Mouse (Mus musculus) adrenal gland, postnatal 4 days (tissue): ENCODE results near the gene Fgfbp3. TPM values are rescaled to one million over a fixed set of nuclear protein-coding genes. Genes with fewer than 3 reads are reported as not detected.
"Not testable (repeated sequence)": the region's sequence is repeated elsewhere in the genome, so short reads cannot be mapped to it uniquely, and the experiment has no call there.

Experiments used
- DNase-seq, 2 experiments: peaks; one replicate each; pipeline ENCODE4 v3.0.0; 2021 to 2022; ENCODE audit warnings: low spot score in 2 of 2, mixed read lengths in 2 of 2
- total RNA-seq, 2 experiments: library from RNA; stranded (reverse); gene quantifications; 2 replicates each; pipeline ENCODE4 v1.2.3; 2021

Fgfbp3 gene
- total RNA-seq, 2 experiments from 2014 or later: 5.5 to 7.2 TPM

GRCm38 (mm10) chr19:36913064-36913463 is 6.4 kb downstream of the Fgfbp3 start:
- DNase-seq: no peak

DNA sequence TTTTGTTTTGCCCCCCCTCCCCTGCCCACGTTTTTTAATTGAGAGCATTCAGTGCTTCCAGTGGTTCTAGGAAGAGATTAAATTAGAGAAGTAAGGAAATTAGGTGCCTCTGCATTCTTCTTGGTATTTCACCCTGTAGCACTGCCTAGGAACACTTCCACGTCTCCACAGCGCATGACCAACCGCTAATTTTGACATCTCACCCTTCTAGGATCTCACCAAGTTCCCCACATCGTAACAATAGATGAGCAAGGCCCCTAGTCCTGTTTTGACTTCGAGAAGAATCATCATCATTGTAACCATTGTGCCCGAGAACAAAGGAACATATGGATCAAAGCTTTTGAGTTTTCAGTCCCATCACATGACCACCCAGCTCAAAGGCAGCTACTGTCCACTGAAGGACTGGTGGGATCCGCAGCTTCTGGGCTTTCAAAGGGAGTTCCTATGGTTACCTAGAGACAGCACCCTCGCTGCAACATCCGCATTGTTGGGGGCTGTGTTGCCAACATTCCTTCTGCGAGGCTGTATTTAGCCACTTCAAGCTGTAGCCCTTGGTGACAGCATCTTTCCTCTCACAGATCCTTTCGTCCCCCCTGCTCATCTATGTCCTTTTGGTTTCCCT is 8.9 kb downstream of the Fgfbp3 start:
- DNase-seq: no peak

GRCm38 (mm10) chr19:36909676-36910292 is 9.6 kb downstream of the Fgfbp3 start:
- peak in 1 of 2 experiments; percentile 37 for DNase-seq

GRCm38 (mm10) chr19:36909150-36909549 is 10.3 kb downstream of the Fgfbp3 start:
- no peak for DNase-seq

DNA sequence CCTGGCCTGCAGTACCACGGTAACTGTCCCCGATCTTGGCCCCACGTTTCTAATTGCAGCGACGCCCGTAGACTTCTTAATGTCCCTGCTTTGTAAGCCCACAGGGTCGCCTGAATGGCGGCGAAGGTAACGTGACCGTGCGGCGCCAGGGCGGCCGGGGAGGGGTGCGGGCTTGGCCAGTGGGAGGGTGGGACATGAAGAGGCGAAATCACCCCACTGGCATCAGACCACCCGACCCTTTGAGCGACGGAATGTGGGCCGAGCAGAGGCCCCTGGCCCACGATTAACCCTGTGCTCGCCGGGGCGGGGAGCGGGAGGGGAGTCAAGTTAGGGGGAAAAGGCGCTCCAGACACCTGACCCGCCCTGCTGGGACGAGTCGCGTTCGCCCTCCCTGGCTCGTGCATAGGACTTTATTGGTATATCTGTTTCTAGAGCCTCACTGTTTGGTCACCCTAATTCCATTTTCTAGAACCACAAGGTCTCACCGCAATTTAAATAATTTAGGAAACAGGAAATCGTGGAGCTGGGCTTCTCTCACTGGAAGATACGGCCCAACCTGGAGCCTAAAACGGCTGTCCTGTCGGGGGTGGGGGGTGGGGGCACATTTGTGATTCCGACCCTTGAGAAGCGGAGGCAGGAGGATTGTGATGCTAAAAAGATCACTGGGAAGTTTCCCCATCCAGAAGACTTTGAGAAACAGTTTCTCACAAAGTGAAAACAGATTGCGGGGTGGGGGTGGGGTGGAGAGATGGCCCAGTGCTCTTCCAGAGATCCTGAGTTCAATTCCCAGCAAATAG is 15.0 kb downstream of the Fgfbp3 start:
- DNase-seq: peak; percentile 22 to 27

DNA sequence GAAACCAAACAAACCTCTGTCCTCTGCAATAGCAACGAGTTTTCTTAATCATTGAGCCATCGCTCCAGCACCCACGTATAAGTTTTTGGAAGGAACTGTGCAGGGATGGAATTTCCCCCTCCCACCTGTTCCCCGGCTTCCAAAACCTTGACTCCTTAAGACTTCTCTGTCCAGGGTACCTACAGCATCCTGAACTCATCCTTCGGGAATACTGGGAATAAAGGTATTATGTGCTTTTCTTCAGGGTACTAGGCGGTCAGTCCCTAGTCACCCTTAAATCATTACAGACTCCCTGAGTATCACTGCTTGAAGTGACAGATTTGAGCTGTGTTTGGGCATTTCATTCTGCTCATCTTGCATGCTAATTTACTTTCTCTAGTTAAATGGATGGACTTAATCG is 16.0 kb downstream of the Fgfbp3 start:
- DNase-seq: no peak

- DNase-seq: no peak
Measured at GRCm38 (mm10) chr19:36897778-36898177, 21.6 kb downstream of the Fgfbp3 start.

DNA sequence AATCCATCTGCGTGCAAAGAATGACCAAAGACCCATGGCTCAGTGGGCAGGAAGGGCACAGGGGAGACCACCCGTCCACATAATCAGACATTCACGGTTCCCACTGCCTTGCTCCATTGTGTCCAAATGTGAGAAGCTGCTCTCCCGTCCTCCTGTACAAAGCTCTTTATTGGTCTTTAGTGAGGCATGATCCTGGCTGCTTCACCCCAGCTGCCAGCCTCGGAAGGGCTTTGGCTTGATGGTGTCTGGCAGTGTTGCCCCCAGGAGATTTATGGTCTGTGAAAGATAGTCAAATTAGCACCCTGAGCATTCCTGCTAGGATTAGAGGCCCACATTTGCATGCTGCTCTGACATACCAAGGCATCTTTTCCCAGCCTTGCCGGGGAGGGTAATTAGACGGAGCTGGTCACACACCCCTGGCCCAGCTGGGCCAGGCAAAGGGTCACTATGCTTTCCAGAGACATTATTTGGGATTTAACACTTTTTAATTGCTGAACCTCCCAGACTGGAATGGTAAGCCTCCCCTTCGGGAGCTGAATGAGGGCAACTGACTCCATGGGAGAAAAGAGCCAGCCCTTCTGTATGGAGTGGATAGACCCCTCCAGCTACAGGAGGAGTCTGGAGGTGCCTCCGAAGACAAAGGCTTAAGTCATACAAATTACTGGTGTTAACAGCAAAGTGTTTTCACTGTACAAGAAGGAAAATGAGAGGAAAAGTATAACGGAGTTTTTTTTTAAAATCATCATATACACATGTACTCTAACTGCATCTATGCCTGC is 22.4 kb downstream of the Fgfbp3 start:
- no peak for DNase-seq

- no peak for DNase-seq
Measured at GRCm38 (mm10) chr19:36891746-36892145, 27.7 kb downstream of the Fgfbp3 start.

GRCm38 (mm10) chr19:36887706-36888105 is 31.7 kb downstream of the Fgfbp3 start:
- no peak for DNase-seq

- DNase-seq: no peak
Measured at GRCm38 (mm10) chr19:36886316-36886715, 33.1 kb downstream of the Fgfbp3 start.

GRCm38 (mm10) chr19:36883119-36883518 is 36.3 kb downstream of the Fgfbp3 start:
- DNase-seq: no peak

GRCm38 (mm10) chr19:36878743-36879495 is 40.5 kb downstream of the Fgfbp3 start:
- DNase-seq: no peak

DNA sequence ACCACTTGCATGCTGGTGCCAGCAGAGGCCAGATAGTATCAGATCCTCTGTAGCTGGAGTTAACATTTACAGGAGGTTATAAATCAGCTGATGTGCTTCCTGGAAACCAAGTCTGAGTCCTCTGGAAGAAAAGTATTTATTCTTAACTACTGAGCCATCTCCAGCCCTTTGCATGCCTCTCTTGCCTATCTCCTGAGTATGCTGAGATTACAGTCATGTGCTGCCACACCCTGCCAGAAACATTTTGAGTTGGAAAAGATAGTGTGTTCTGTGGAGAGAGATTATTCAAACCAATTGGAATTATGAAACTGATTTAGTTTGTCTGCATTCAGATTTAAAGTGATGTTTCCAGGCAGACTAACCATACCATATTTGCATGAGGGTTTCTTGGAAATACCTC is 42.1 kb downstream of the Fgfbp3 start:
- DNase-seq: no peak

DNA sequence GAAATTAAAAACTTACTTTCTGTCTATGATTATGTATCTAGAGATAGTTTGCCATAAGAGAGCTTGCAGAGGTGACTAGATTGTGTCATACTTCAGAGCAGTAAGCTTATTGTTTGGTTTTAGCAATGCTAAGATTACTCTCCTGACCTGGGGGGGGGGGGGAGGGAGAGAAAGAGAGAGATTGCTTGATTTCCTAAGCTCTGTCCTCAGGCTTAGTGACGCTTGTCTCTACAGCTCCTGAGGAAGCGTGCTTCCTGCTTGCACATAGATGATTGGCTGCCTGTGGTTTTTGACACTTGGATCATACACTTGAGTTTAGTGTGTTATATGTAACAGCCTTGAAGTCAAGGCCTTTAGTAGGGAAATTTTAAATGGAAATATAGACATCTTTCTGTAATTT is 44.8 kb downstream of the Fgfbp3 start:
- no peak for DNase-seq

GRCm38 (mm10) chr19:36868675-36869074 is 50.7 kb downstream of the Fgfbp3 start:
- not testable (repeated sequence) for DNase-seq

Other genes starting within 250 kb of the Fgfbp3 start
- gene Ppp1r3c, start 183.0 kb downstream of the Fgfbp3 start, total RNA-seq: 10 to 100 TPM; 11.8 to 14.6 TPM
- 100 to 1,000 TPM; 146 to 155 TPM for gene Tnks2, start 85.4 kb downstream of the Fgfbp3 start, total RNA-seq
- 10 to 100 TPM; 18.4 to 20.1 TPM for gene Btaf1, start 6.5 kb upstream of the Fgfbp3 start, total RNA-seq